Mouse (Mus musculus): ENCODE measurements around the gene Sgcd.

- TF ChIP-seq POLR2A (IDR thresholded peaks at IDR 0.05; ENCODE audit: extremely low read depth, insufficient read depth, low read length), result no peak
- no peak for TF ChIP-seq CTCF (IDR thresholded peaks at IDR 0.05; ENCODE audit: extremely low read depth, insufficient read depth, low read length)
Measured at GRCm38 (mm10) chr11:46904281-46904680, 1084.5 kb downstream of the Sgcd start.

All from cortical plate, adult 2 months (tissue).